Mouse (Mus musculus) forebrain, embryonic 14.5 days (tissue): Measurements from ENCODE around the gene Vps8. TPM values are rescaled to one million over a fixed set of nuclear protein-coding genes. Genes with fewer than 3 reads are reported as not detected.
A peak's percentile ranks its signal among the peaks of the same experiment; 100 is the strongest.

Experiments
- ATAC-seq: fragments of 200-750 bp; cut with Nextera tagmentation; 2 replicates; pipeline ENCODE4 v1.8.0; 2017; ENCODE audit warnings: mild to moderate bottlenecking, moderate library complexity
- DNase-seq: peaks from one replicate; pipeline ENCODE4 v3.0.0-alpha.2; 2015; ENCODE audit warnings: low spot score
- H3K27ac ChIP-seq: fragments of 300-500 bp; sonication (generic); 2 replicates; pipeline ENCODE4 v1.5.1; 2014; ENCODE audit warnings: low read depth, mild to moderate bottlenecking, control low read depth, low read length, moderate library complexity
- H3K27me3 ChIP-seq: fragments of 300-500 bp; sonication (generic); replicated peaks from 2 replicates; pipeline ENCODE4 v1.6.1; 2014; ENCODE audit warnings: low read length, control low read depth, mixed read lengths; ENCODE audit not compliant: control insufficient read depth, insufficient read depth
- H3K36me3 ChIP-seq: fragments of 300-500 bp; sonication (generic); 2 replicates; pipeline ENCODE4 v1.6.1; 2014; ENCODE audit warnings: low read length, control low read depth; ENCODE audit not compliant: control insufficient read depth, insufficient read depth
- H3K4me1 ChIP-seq: fragments of 300-500 bp; sonication (generic); 2 replicates; pipeline ENCODE4 v1.6.1; 2014; ENCODE audit warnings: antibody characterized with exemption, low read length, control low read depth; ENCODE audit not compliant: control insufficient read depth, insufficient read depth
- H3K4me2 ChIP-seq: fragments of 300-500 bp; sonication (generic); 2 replicates; pipeline ENCODE4 v1.6.1; 2014; ENCODE audit warnings: mild to moderate bottlenecking, control low read depth, low read length
- H3K4me3 ChIP-seq: fragments of 300-500 bp; sonication (generic); 2 replicates; pipeline ENCODE4 v1.5.1; 2014; ENCODE audit warnings: low read depth, low read length, control low read depth
- H3K9ac ChIP-seq: fragments of 300-500 bp; sonication (generic); 2 replicates; pipeline ENCODE4 v1.6.1; 2014; ENCODE audit warnings: mild to moderate bottlenecking, low read length, control low read depth, moderate library complexity
- H3K9me3 ChIP-seq: fragments of 300-500 bp; sonication (generic); replicated peaks from 2 replicates; pipeline ENCODE4 v1.6.1; 2016; ENCODE audit warnings: low read length, control low read depth, mixed read lengths; ENCODE audit not compliant: control insufficient read depth
- WGBS: fragments of 180-500 bp; shearing (Covaris S2); extraction: QIAGEN DNeasy Blood & Tissue Kit; methylation state at CpG from one replicate; pipeline ENCODE4 v1.1.7; 2014; 5-methylcytosine and 5-hydroxymethylcytosine counted together
- polyA plus RNA-seq: library from polyadenylated mRNA; unstranded; fragments of >200 nt; fragmentation: Nextera tagmentation; extraction: Ambion mirVana; gene quantifications from 2 replicates; pipeline ENCODE4 v1.2.1, GENCODE M21; 2014

Vps8 gene
- polyA plus RNA-seq, 1 experiment from 2014 or later, result 33.0 TPM

- no peak overlapping the region for H3K27ac ChIP-seq
- H3K4me2 ChIP-seq, result no peak overlapping the region
- ATAC-seq (no peak), DNase-seq (no peak)
- no peaks in the 10 kb centered on the region for H3K36me3 ChIP-seq
- peaks cover 11% of the 10 kb centered on the region; the same call in 1 of the 2 replicates for H3K4me1 ChIP-seq
- 43% methylated on average over 6 of the region's 6 CpGs for WGBS
- no peaks in the 10 kb centered on the region for H3K9me3 ChIP-seq
- H3K27me3 ChIP-seq, result no peaks in the 10 kb centered on the region
- no peak overlapping the region for H3K9ac ChIP-seq
- H3K4me3 ChIP-seq, result no peak overlapping the region
Observed at GRCm38 (mm10) chr16:21627248-21627647, 204.3 kb downstream of the Vps8 start.

GRCm38 (mm10) chr16:21628061-21628591, 205.2 kb downstream of the Vps8 start:
- Histone ChIP-seq H3K27me3 (no peaks in the 10 kb centered on the region), H3K4me3 (no peak overlapping the region), H3K4me2 (no peak overlapping the region), H3K36me3 (no peaks in the 10 kb centered on the region), H3K9ac (peak overlapping the region; percentile 43; the same call in 1 of the 2 replicates), H3K4me1 (peaks cover 11% of the 10 kb centered on the region; the same call in 1 of the 2 replicates), H3K9me3 (no peaks in the 10 kb centered on the region), H3K27ac (no peak overlapping the region)
- peak; percentile 54 for DNase-seq
- WGBS, result 36% methylated on average over 13 of the region's 13 CpGs
- ATAC-seq, result no peak

GRCm38 (mm10) chr16:21630614-21631013, 207.7 kb downstream of the Vps8 start:
- WGBS, result 92% methylated on average over 4 of the region's 4 CpGs
- no peak overlapping the region for H3K27ac ChIP-seq
- DNase-seq (no peak), ATAC-seq (no peak)
- no peaks in the 10 kb centered on the region for H3K9me3 ChIP-seq
- H3K4me3 ChIP-seq, result no peak overlapping the region
- H3K36me3 ChIP-seq, result no peaks in the 10 kb centered on the region
- no peak overlapping the region for H3K9ac ChIP-seq
- peaks cover 11% of the 10 kb centered on the region; the same call in 1 of the 2 replicates for H3K4me1 ChIP-seq
- H3K4me2 ChIP-seq, result no peak overlapping the region
- H3K27me3 ChIP-seq, result no peaks in the 10 kb centered on the region

GRCm38 (mm10) chr16:21631815-21632222, 208.9 kb downstream of the Vps8 start:
- Histone ChIP-seq H3K9me3 (no peaks in the 10 kb centered on the region), H3K4me3 (no peak overlapping the region), H3K27me3 (no peaks in the 10 kb centered on the region), H3K4me1 (peaks cover 11% of the 10 kb centered on the region; the same call in 1 of the 2 replicates), H3K36me3 (no peaks in the 10 kb centered on the region), H3K27ac (no peak overlapping the region), H3K9ac (no peak overlapping the region), H3K4me2 (no peak overlapping the region)
- WGBS, result 84% methylated on average over 4 of the region's 4 CpGs
- DNase-seq (no peak), ATAC-seq (no peak)

GRCm38 (mm10) chr16:21634460-21634859, 211.5 kb downstream of the Vps8 start:
- no peaks in the 10 kb centered on the region for H3K4me1 ChIP-seq
- no peaks in the 10 kb centered on the region for H3K27me3 ChIP-seq
- H3K4me2 ChIP-seq, result no peak overlapping the region
- H3K27ac ChIP-seq, result no peak overlapping the region
- no peaks in the 10 kb centered on the region for H3K9me3 ChIP-seq
- H3K4me3 ChIP-seq, result no peak overlapping the region
- ATAC-seq, result no peak
- no peak for DNase-seq
- no peaks in the 10 kb centered on the region for H3K36me3 ChIP-seq
- no peak overlapping the region for H3K9ac ChIP-seq

- 85% methylated on average over 5 of the region's 5 CpGs for WGBS
- no peak for DNase-seq
- H3K36me3 ChIP-seq, result peaks cover 2% of the 10 kb centered on the region; the same call in 1 of the 2 replicates
Observed at GRCm38 (mm10) chr16:21636156-21636853, 213.4 kb downstream of the Vps8 start.

GRCm38 (mm10) chr16:21637201-21637819, 214.4 kb downstream of the Vps8 start:
- H3K4me3 ChIP-seq, result no peak overlapping the region
- peaks cover 11% of the 10 kb centered on the region; the same call in 1 of the 2 replicates for H3K36me3 ChIP-seq
- no peaks in the 10 kb centered on the region for H3K9me3 ChIP-seq
- whole genome bisulfite sequencing, result 89% methylated on average over 11 of the region's 11 CpGs
- no peaks in the 10 kb centered on the region for H3K4me1 ChIP-seq
- no peak overlapping the region for H3K9ac ChIP-seq
- ATAC-seq (no peak), DNase-seq (no peak)
- H3K27me3 ChIP-seq, result no peaks in the 10 kb centered on the region
- no peak overlapping the region for H3K27ac ChIP-seq
- no peak overlapping the region for H3K4me2 ChIP-seq

More at GRCm38 (mm10) chr16:21636156-21636853, 213.4 kb downstream of the Vps8 start:
- H3K4me2 ChIP-seq, result no peak overlapping the region
- ATAC-seq, result no peak
- H3K9ac ChIP-seq, result no peak overlapping the region
- H3K27ac ChIP-seq, result no peak overlapping the region
- H3K4me1 ChIP-seq, result no peaks in the 10 kb centered on the region
- no peaks in the 10 kb centered on the region for H3K9me3 ChIP-seq
- H3K27me3 ChIP-seq, result no peaks in the 10 kb centered on the region
- H3K4me3 ChIP-seq, result no peak overlapping the region

- no peak overlapping the region for H3K27ac ChIP-seq
- H3K4me2 ChIP-seq, result no peak overlapping the region
- no peak overlapping the region for H3K4me3 ChIP-seq
- no peaks in the 10 kb centered on the region for H3K4me1 ChIP-seq
- ATAC-seq (no peak), DNase-seq (no peak)
- H3K9ac ChIP-seq, result no peak overlapping the region
- peaks cover 14% of the 10 kb centered on the region; the same call in 1 of the 2 replicates for H3K36me3 ChIP-seq
- no peaks in the 10 kb centered on the region for H3K9me3 ChIP-seq
- H3K27me3 ChIP-seq, result no peaks in the 10 kb centered on the region
- WGBS, result 89% methylated on average over 7 of the region's 7 CpGs
Observed at GRCm38 (mm10) chr16:21640766-21641499, 218.0 kb downstream of the Vps8 start.
